Mouse (Mus musculus) olfactory bulb, adult 2 months (tissue): ENCODE measurements around the gene Cbln1.

Experiments used
- CTCF ChIP-seq: fragments of 200-500 bp; IDR thresholded peaks from 2 replicates; pipeline ENCODE4 v1.5.1; 2012; ENCODE audit warnings: low read depth, mild to moderate bottlenecking, low read length, moderate library complexity; ENCODE audit not compliant: insufficient read depth
- POLR2A ChIP-seq: fragments of 200-500 bp; IDR thresholded peaks from 2 replicates; pipeline ENCODE4 v1.6.1; 2012; ENCODE audit warnings: mild to moderate bottlenecking, low read depth, low read length, moderate library complexity; ENCODE audit not compliant: insufficient read depth

GRCm38 (mm10) chr8:87475551-87475950, 3.1 kb upstream of the Cbln1 start:
- TF ChIP-seq CTCF (no peak), POLR2A (no peak)
